Comparison of ENCODE assay signal across 25 mouse cellular contexts in the genomic region with DNA sequence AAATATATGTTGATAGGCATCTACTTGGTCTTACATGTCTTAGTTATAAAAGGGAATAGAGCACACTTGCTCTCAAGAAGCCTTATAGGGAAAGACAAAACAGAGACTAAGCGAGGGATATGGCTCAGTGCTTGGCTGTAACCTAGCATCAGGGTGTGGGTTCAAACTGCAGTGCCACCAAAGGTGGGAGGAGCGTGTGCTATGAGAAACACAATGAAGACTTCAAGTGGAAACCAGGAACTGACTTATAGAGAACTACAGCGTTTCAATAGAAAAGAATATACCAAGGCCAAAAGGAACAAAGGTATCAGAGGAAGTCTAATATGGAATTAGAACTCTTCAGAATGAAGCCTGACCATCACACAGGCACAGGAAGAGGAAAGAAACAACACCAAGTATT. TPM values are rescaled to one million over a fixed set of nuclear protein-coding genes. Genes with fewer than 3 reads are reported as not detected.
DNase-seq lines count a peak whose midpoint lies in the region; ATAC-seq lines count a peak whose summit lies in the region.
"Had no signal": no experiment of that assay in that cellular context is flagged by ENCODE, and none has a peak within 500 bp of the region (broad histone marks: within the 10 kb centered on the region; RNA-seq: fewer than 3 reads in every experiment).

No protein-coding gene starts in this region.

- H3K4me2 ChIP-seq in intestine, embryonic 16.5 days (ENCODE audit: low read depth, low read length): no peak overlapping the region
- H3K4me2 ChIP-seq in hindbrain, embryonic 13.5 days: no peak overlapping the region
- H3K4me2 ChIP-seq: forebrain, embryonic 13.5 days; heart, embryonic 11.5 days; heart, embryonic 15.5 days; hindbrain, embryonic 15.5 days had no signal

- peak; percentile 26 for ATAC-seq in CD4-positive, CD25-positive, alpha-beta regulatory T cell, adult 4 months
- peak; percentile 12; the same call in 1 of the 2 replicates for ATAC-seq in granulocyte monocyte progenitor cell, adult 5-6 weeks (replicated peaks; ENCODE audit: poor library complexity, severe bottlenecking)
- ATAC-seq in intestine, embryonic 16.5 days: no peak
- ATAC-seq in hindbrain, embryonic 13.5 days (ENCODE audit: low FRiP score): no peak
- ATAC-seq: forebrain, embryonic 13.5 days; forebrain, postnatal 0 days; Patski had no signal

- H3K4me3 ChIP-seq in megakaryocyte, embryonic 14.5 days (replicated peaks): peak overlapping the region; percentile 89
- H3K4me3 ChIP-seq in intestine, embryonic 16.5 days (ENCODE audit: low read length): no peak overlapping the region
- no peak overlapping the region for H3K4me3 ChIP-seq in hindbrain, embryonic 13.5 days
- H3K4me3 ChIP-seq: embryonic facial prominence, embryonic 10.5 days; forebrain, embryonic 13.5 days; heart, adult 2 months; heart, embryonic 15.5 days; hindbrain, embryonic 10.5 days; hindbrain, embryonic 15.5 days had no signal

- no peak overlapping the region for H3K27ac ChIP-seq in intestine, embryonic 16.5 days (ENCODE audit: low read length)
- H3K27ac ChIP-seq in hindbrain, embryonic 13.5 days: no peak overlapping the region
- H3K27ac ChIP-seq: embryonic facial prominence, embryonic 10.5 days; forebrain, embryonic 13.5 days; heart, adult 2 months; heart, embryonic 15.5 days; hindbrain, embryonic 10.5 days; hindbrain, embryonic 15.5 days had no signal

- no peaks in the 10 kb centered on the region for H3K9me3 ChIP-seq in megakaryocyte, embryonic 14.5 days
- H3K9me3 ChIP-seq in intestine, embryonic 16.5 days (ENCODE audit: control insufficient read depth, low read length): no peaks in the 10 kb centered on the region
- no peaks in the 10 kb centered on the region for H3K9me3 ChIP-seq in hindbrain, embryonic 13.5 days
- H3K9me3 ChIP-seq: embryonic facial prominence, embryonic 10.5 days; forebrain, embryonic 13.5 days; heart, embryonic 15.5 days; hindbrain, embryonic 10.5 days; hindbrain, embryonic 15.5 days had no signal

- H3K36me3 ChIP-seq in megakaryocyte, embryonic 14.5 days (replicated peaks; ENCODE audit: low read length): peaks cover 98% of the 10 kb centered on the region
- H3K36me3 ChIP-seq in intestine, embryonic 16.5 days (ENCODE audit: control insufficient read depth, insufficient read depth, low read length): no peaks in the 10 kb centered on the region
- H3K36me3 ChIP-seq in hindbrain, embryonic 13.5 days: 0 out of 2 replicates have a peak, but pooled peaks cover 3% of the 10 kb centered on the region
- H3K36me3 ChIP-seq: embryonic facial prominence, embryonic 10.5 days; heart, embryonic 15.5 days; hindbrain, embryonic 10.5 days; hindbrain, embryonic 15.5 days had no signal

- H3K4me1 ChIP-seq in megakaryocyte, embryonic 14.5 days: peaks cover 95% of the 10 kb centered on the region
- H3K4me1 ChIP-seq in intestine, embryonic 16.5 days (ENCODE audit: control insufficient read depth, insufficient read depth, low read length): peaks cover 10% of the 10 kb centered on the region; the same call in 1 of the 2 replicates
- H3K4me1 ChIP-seq in hindbrain, embryonic 13.5 days (replicated peaks): peaks cover 12% of the 10 kb centered on the region
- H3K4me1 ChIP-seq: embryonic facial prominence, embryonic 10.5 days; forebrain, embryonic 13.5 days; hindbrain, embryonic 10.5 days had no signal

- WGBS in intestine, embryonic 16.5 days: 85% methylated on average over 3 of the region's 3 CpGs
- 90% methylated on average over 3 of the region's 3 CpGs for WGBS in hindbrain, embryonic 13.5 days

- no peak overlapping the region for H3K9ac ChIP-seq in intestine, embryonic 16.5 days (ENCODE audit: low read depth, low read length)
- no peak overlapping the region for H3K9ac ChIP-seq in hindbrain, embryonic 13.5 days
- H3K9ac ChIP-seq: forebrain, embryonic 13.5 days; forebrain, postnatal 0 days; heart, embryonic 15.5 days; hindbrain, embryonic 15.5 days had no signal

- DNase-seq in layer of hippocampus, adult 8-10 months (ENCODE audit: low spot score in 2 of 2): no peak
- DNase-seq in layer of hippocampus, postnatal 36 days: no peak
- DNase-seq: adrenal gland, adult 2 months; adrenal gland, postnatal 25 days; B cell, adult 2 months; cerebellum, adult 8-10 months; cerebellum, postnatal 14 days; forebrain, postnatal 0 days; gastrocnemius, postnatal 25 days; heart, adult 2 months; heart, postnatal 14 days; kidney, adult 18-20 months had no signal

- no peaks in the 10 kb centered on the region for H3K27me3 ChIP-seq in megakaryocyte, embryonic 14.5 days (replicated peaks)
- H3K27me3 ChIP-seq in intestine, embryonic 16.5 days (replicated peaks; ENCODE audit: control insufficient read depth, insufficient read depth, low read length): no peaks in the 10 kb centered on the region
- H3K27me3 ChIP-seq in hindbrain, embryonic 13.5 days: no peaks in the 10 kb centered on the region
- H3K27me3 ChIP-seq: CH12.LX; forebrain, embryonic 13.5 days; heart, embryonic 15.5 days; hindbrain, embryonic 15.5 days; Patski had no signal

RNA-seq across cellular contexts. Expression of gene Rap1b, which starts 15.0 kb away (rescaled TPM):
- 10 to 100 TPM; 58.0 to 90.0 TPM for polyA plus RNA-seq in CD4-positive, CD25-positive, alpha-beta regulatory T cell, adult 4 months (2017; shearing (Covaris generic))
- total RNA-seq in granulocyte monocyte progenitor cell, adult 5-6 weeks (2014; fragmentation: Nextera tagmentation): 124 and 127 TPM in 2 replicates
- total RNA-seq in granulocyte monocyte progenitor cell, adult 5-6 weeks (2017): 92.3 and 107 TPM in 2 replicates
- 87.7 and 210 TPM in 2 replicates for polyA plus RNA-seq in megakaryocyte, embryonic 14.5 days (2012; ENCODE audit: insufficient read depth, low replicate concordance)
- 10 to 100 TPM; 56.6 to 59.8 (median 59.1) TPM for total RNA-seq in layer of hippocampus, adult 8-10 months (2022)
- polyA plus RNA-seq in intestine, embryonic 16.5 days (2015; fragmentation: Nextera tagmentation; extraction: Ambion mirVana): 157 and 163 TPM in 2 replicates
- total RNA-seq in layer of hippocampus, postnatal 36 days (2021): 10 to 100 TPM; 64.4 to 66.1 TPM
- 158 and 159 TPM in 2 replicates for polyA plus RNA-seq in hindbrain, embryonic 13.5 days (2015; fragmentation: Nextera tagmentation; extraction: Ambion mirVana)

RNA-seq across cellular contexts. Expression of gene Nup107, which starts 38.3 kb away (rescaled TPM):
- polyA plus RNA-seq in CD4-positive, CD25-positive, alpha-beta regulatory T cell, adult 4 months (2017; shearing (Covaris generic)): 10 to 100 TPM; 54.8 to 65.4 TPM
- total RNA-seq in granulocyte monocyte progenitor cell, adult 5-6 weeks (2014; fragmentation: Nextera tagmentation): 76.8 and 93.4 TPM in 2 replicates
- 153 and 182 TPM in 2 replicates for total RNA-seq in granulocyte monocyte progenitor cell, adult 5-6 weeks (2017)
- 10.8 TPM in 1 of 2 replicates, not detected in the other for polyA plus RNA-seq in megakaryocyte, embryonic 14.5 days (2012; ENCODE audit: insufficient read depth, low replicate concordance)
- 10 to 100 TPM; 16.8 to 20.6 (median 18.3) TPM for total RNA-seq in layer of hippocampus, adult 8-10 months (2022)
- polyA plus RNA-seq in intestine, embryonic 16.5 days (2015; fragmentation: Nextera tagmentation; extraction: Ambion mirVana): 42.0 and 48.8 TPM in 2 replicates
- total RNA-seq in layer of hippocampus, postnatal 36 days (2021): 10 to 100 TPM; 15.8 to 20.7 TPM
- 41.7 and 42.5 TPM in 2 replicates for polyA plus RNA-seq in hindbrain, embryonic 13.5 days (2015; fragmentation: Nextera tagmentation; extraction: Ambion mirVana)

Comparison
In these comparisons a context has a peak if more than half of its experiments do, and no peak if none do; other contexts are left out.
1. ATAC-seq: peak in CD4-positive, CD25-positive, alpha-beta regulatory T cell, adult 4 months (single experiment) and granulocyte monocyte progenitor cell, adult 5-6 weeks (single experiment); none in intestine, embryonic 16.5 days (single experiment) and hindbrain, embryonic 13.5 days (single experiment).